Mouse (Mus musculus) urinary bladder, postnatal 10 days (tissue): ENCODE measurements around the gene Bcl2.
A peak's percentile ranks its signal among the peaks of the same experiment; 100 is the strongest.
"Not testable (repeated sequence)": the region's sequence is repeated elsewhere in the genome, so short reads cannot be mapped to it uniquely, and the experiment has no call there.

ENCODE experiments used
- DNase-seq: peaks from one replicate; pipeline ENCODE4 v3.0.0; 2022; ENCODE audit warnings: low spot score

Bcl2 gene

DNA sequence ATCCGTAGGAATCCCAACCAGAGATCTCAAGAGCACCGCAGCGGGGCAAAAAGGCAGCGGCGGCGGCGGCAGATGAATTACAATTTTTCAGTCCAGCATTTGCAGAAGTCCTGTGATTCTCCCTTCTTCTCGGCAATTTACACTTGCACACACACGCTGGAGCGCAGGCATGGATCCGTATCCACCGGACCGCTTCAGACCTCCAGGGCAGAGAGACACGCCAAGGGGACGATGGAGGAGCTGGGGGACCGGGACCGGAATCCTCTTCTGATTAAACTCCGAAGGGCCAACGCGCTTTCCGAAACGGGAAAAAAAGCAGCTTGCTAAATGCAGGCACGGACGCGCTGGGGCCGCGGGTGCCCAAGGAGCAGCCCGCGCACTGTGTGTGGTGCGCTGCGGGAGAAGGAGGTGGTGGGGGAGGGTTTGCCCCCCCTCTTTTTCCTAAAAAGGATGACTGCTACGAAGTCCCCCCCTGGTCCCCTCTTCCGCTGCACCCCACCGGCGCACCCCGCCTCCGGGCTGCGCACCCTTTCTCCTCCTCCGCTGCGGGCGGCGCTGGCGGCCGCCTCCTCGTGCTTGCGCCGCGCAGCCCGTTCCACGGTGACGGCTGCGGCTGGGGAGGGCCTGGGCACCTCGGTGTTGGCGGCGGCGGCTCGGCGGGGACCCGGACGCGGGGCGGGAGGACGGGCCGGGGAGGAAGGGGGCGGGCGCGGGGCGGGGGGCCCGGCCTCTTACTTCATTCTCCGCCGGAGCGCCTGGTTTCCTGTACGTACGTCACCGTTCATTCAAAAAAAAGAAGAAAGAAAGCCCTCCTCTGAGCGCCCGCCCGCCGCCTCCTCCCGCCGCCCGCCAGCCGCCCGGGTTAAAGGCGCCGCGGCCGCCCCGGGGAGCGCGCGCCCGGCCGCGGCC lies at the start of gene Bcl2:
Gene Bcl2, minus strand, starts transcription at position 654 of the 909 bp plus-strand sequence.
- peak; percentile 17 for DNase-seq

- no peak for DNase-seq
Measured at GRCm38 (mm10) chr1:106760750-106761149, 46.7 kb upstream of the Bcl2 start.

DNA sequence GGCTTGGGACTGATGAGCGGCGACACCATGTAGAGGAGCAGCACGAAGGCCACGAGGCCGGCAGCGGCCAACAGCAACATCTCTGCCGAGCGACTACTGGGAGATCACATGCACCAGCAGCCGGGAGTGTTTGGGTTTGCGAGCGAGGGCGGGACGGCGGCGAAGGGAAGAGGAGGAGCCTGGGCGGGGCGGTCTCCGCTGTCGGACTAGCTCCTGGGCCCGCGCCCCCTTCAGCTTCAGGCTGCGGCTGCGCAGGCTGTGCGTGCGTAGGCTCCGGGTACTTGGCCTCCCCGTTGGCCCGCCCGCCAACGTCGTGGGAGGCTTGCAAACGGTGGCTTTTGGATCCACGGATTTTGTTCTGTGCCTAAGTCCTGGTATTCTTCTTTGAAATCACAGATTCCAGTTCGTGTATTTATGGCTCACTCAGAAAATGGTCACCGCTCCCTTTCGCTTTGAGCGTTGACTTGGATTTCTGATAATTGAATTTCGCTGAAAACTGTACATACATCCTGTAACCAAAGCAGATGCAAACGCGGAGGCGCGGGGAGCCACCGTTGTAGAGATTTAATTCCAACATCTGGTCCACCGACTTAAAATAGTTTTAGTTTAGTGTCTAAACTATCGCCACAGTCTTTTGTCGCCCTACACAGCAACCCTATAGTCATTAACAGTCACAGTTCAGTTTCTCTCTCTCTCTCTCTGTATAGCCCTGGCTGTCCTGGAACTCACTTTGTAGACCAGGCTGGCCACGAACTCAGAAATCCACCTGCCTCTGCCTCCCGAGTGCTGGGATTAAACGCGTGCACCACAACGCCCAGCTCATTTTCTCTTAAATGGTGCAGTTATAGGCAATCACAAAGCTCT lies 45.7 kb upstream of the Bcl2 start, which contains the start of gene Kdsr:
Gene Kdsr, minus strand, starts transcription at position 156 of the 864 bp plus-strand sequence.
- DNase-seq = peak; percentile 89

- no peak for DNase-seq
Measured at GRCm38 (mm10) chr1:106758734-106759571, 44.9 kb upstream of the Bcl2 start.

GRCm38 (mm10) chr1:106756633-106757032 lies 42.6 kb upstream of the Bcl2 start:
- DNase-seq = no peak

DNA sequence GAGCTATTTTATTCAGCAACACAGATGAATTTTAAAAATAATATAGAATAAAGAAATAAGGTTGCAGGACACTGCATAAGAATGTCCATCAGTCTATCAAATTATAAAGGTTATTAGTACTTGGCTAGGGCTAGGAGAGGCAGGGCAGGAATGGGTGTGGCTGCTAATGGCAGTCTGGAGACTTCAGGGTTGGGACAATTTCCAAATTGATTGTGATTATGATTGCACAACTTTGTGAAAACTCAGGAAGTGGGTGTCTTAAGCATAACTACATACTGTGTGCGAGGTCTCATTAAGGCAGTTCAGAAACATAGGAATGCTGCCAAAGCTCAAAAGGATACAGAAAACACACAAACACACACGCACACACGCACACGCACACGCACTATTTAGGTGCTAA lies 37.9 kb upstream of the Bcl2 start:
- DNase-seq = no peak

DNA sequence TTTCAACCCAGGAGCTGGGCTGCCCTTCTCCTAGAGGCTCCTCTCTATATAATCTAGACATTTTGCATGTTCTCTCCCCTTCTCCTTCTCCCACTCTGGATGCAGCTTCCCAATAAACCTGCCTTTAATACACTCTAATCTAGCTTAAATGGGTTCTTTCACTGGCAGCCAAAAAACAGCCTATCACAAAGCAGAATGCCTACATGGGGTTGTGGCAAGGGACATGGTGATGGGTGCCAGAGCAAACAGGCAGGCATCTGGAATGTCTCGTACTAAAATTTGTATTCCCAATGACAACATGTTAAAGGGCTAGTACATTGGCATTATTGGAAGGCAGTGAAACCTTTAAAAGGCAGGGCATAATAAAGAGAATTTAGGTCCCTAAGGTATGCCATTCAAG lies 36.6 kb upstream of the Bcl2 start:
- DNase-seq = no peak

DNA sequence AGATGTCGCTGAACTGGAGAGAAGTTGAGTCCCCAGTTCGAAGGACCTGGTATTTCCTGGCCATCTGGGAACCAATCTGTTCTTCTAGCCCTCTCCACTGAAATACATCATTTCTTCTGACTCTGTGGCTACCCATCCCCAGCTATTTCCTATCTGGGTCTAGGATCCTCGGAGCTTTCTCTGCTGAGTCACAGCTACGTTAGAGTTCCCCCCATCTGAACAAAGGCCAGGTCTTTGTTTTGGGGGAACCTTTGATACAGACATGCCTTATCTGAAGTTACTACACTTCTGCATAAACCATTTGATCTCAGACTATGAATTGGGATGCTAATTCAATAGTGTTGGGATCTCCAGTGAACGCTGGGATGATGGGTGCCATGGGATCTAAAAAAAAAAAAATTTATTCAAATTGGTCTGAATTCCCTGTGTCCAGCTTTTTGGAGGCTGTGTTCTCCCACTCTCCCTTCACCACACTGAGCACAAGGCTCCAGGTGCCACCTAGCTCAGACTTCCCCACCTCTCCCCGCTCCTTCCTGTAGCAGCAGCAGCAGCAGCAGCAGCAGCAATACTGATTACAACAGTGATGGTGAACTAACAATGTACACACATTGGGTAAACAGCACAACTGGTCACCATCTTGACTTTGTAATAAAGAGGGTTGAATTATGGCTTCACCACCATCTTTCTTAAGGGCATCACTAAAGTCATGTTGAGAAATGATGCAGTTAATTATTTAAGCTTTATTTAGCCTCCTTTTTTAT lies 34.7 kb upstream of the Bcl2 start:
- DNase-seq = no peak

- DNase-seq = no peak
Measured at GRCm38 (mm10) chr1:106742980-106743379, 28.9 kb upstream of the Bcl2 start.

GRCm38 (mm10) chr1:106740735-106741134 lies 26.7 kb upstream of the Bcl2 start:
- DNase-seq = no peak

DNA sequence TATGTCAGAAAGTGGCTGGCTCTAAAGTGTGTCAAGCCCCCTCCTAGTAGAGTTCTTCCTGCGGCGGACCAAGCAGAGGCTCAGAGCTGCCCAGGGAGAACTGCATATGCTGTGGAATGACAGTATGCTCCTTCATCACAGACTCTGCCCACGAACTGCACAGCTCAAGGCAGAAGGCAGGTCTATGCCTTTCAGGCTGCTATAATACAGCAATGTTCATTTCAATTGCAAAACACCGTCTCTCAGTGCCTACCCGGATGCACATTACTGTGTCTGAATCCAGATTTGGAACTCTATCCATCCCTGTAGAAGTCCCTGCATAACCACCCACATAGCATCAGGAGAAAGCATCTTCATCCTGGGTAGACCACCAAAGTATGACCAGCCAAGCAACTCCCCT lies 25.7 kb upstream of the Bcl2 start:
- DNase-seq = no peak

DNA sequence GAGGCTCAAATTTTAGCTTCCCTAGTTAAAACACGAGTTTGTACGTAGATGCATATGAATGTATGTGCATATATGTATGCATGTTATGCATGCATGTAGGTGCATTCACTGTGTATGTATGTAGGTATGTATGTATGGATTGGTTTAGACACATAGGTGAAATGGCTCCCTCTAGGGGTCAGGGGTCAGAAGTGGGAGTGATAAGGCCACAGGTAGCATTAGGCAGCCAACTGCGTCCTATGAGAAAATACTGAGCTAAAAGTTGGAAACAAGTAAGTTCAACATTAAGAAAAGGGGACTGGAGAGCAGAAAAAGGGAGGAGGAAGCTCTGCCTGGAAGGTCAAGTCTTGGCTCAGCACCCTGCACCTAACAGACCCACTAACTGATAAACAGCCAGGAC lies 24.0 kb upstream of the Bcl2 start:
- no peak for DNase-seq

- DNase-seq = no peak
Measured at GRCm38 (mm10) chr1:106736211-106736610, 22.1 kb upstream of the Bcl2 start.

DNA sequence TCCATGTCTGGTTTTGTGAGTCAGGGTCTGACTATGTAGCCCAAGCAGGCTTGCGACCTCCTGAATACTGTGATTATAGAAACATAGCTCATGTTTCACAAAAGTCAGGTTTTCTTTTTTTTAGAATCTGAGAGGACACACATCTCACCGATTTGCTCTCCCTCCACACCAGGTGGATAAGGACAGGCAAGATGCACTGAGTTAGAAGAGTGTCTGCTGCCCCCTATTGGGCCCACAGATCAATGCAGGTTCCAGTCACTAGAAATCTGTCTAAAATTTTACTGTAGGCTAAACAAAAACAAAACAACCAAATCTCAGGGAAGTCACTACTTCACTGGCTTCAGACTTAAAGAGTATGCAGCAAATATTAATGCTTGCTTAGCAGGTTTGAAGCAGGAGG lies 21.5 kb upstream of the Bcl2 start:
- DNase-seq = no peak

- DNase-seq = no peak
Measured at GRCm38 (mm10) chr1:106722061-106722460, 8.0 kb upstream of the Bcl2 start.

- DNase-seq = not testable (repeated sequence)
Measured at GRCm38 (mm10) chr1:106717736-106718135, 3.7 kb upstream of the Bcl2 start.

GRCm38 (mm10) chr1:106717071-106717601 lies 3.1 kb upstream of the Bcl2 start:
- DNase-seq = no peak

DNA sequence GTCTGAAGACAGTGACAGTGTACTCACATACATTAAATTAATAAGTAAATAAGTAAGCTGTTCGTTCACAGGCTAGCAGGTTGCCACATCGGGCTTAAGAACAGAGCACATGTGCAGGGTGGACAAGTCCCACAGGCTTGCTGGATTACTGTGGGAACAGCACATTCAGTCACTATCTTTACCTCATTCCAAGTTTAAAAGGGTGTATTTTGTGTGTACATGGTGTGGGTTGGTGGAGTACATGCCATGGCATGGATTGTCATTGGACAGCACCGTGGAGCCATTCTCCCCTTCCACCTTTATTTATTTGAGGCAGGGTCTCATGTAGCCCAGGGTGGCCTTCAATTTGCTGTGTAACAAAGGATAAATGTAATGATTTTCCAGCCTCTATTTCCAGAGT lies 2.1 kb upstream of the Bcl2 start:
- no peak for DNase-seq

GRCm38 (mm10) chr1:106715111-106716083 lies 1.3 kb upstream of the Bcl2 start:
- DNase-seq = no peak

GRCm38 (mm10) chr1:106714530-106714981 lies 482 bp upstream of the Bcl2 start:
- DNase-seq = no peak
